Mouse (Mus musculus) liver, embryonic 18 days (tissue): ENCODE results near the gene Ssxa1. TPM values are rescaled to one million over a fixed set of nuclear protein-coding genes. Genes with fewer than 3 reads are reported as not detected.

ENCODE experiments used
- polyA plus RNA-seq: library from polyadenylated mRNA; depleted of rRNA; stranded (reverse); fragments of >200 nt; gene quantifications from 2 replicates; pipeline ENCODE4 v1.2.3, GENCODE M21; 2012; rRNA removed

Gene Ssxa1
- not detected in 2 replicates for polyA plus RNA-seq

GRCm38 (mm10) chrX:21115520-21115919 lies at the start of gene Ssxa1:
Gene Ssxa1, plus strand, starts transcription at chrX:21115820.

DNA sequence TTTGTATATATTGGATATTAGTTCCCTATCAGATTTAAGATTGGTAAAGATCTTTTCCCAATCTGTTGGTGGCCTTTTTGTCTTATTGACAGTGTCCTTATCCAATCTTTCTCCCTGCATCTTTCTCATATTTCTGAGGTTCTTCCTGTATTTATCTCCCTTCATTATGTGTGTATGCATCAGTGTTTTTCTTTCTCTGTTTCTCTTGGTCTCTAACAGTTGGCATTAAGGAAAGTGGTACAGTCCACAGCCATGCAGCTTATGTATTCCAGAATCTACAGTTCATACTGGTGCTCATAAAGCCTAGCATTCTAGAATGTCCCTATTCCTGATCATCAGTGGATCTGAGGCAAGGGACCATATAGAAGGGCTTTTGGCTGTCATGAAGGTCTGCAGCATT lies 47.5 kb upstream of the Ssxa1 start, which contains the start of gene Spaca5:
Gene Spaca5 (plus strand): TSS at position 301 of the 400 bp plus-strand sequence.

GRCm38 (mm10) chrX:21088983-21089866 lies 26.4 kb upstream of the Ssxa1 start, which contains the start of gene Zfp300:
Gene Zfp300, minus strand, starts transcription at chrX:21089527.

Other genes starting within 250 kb of the Ssxa1 start
- 1.3 and 1.9 TPM in 2 replicates for gene Timp1, start 245.7 kb upstream of the Ssxa1 start, polyA plus RNA-seq
- 0.01 and 0.05 TPM in 2 replicates for gene Syn1, start 194.8 kb upstream of the Ssxa1 start, polyA plus RNA-seq
- 53.3 and 55.8 TPM in 2 replicates for gene Cfp, start 184.3 kb upstream of the Ssxa1 start, polyA plus RNA-seq
- 2.9 and 3.5 TPM in 2 replicates for gene Elk1, start 165.2 kb upstream of the Ssxa1 start, polyA plus RNA-seq
- gene Uxt, start 153.8 kb upstream of the Ssxa1 start, polyA plus RNA-seq = 15.5 and 15.7 TPM in 2 replicates
- 1.7 and 1.8 TPM in 2 replicates for gene Zfp182, start 53.5 kb upstream of the Ssxa1 start, polyA plus RNA-seq
- gene Spaca5, start 47.4 kb upstream of the Ssxa1 start, polyA plus RNA-seq = not detected in 2 replicates
- 0.05 TPM in 2 replicates for gene Zfp300, start 26.3 kb upstream of the Ssxa1 start, polyA plus RNA-seq
- not detected in 2 replicates for gene Gm21876, start 59.8 kb downstream of the Ssxa1 start, polyA plus RNA-seq